Mouse (Mus musculus) gonadal fat pad, adult 2 months (tissue): ENCODE results near the gene Iqcn. TPM values are rescaled to one million over a fixed set of nuclear protein-coding genes. Genes with fewer than 3 reads are reported as not detected.

Experiments
- DNase-seq: peaks from one replicate; pipeline ENCODE4 v3.0.0-alpha.2; 2012; ENCODE audit warnings: low read depth
- polyA plus RNA-seq: library from polyadenylated mRNA; depleted of rRNA; stranded (reverse); fragments of >200 nt; gene quantifications from 2 replicates; pipeline ENCODE4 v1.2.3, GENCODE M21; 2012; rRNA removed

Gene Iqcn
- 0.55 and 1.0 TPM in 2 replicates for polyA plus RNA-seq

- no peak for DNase-seq
Measured at GRCm38 (mm10) chr8:70703287-70703686, at the start of gene Iqcn. Gene Iqcn, plus strand, starts transcription at chr8:70703457.

- no peak for DNase-seq
Measured at GRCm38 (mm10) chr8:70654121-70654520, 49.1 kb upstream of the Iqcn start.

- DNase-seq: no peak
Measured at GRCm38 (mm10) chr8:70655469-70655868, 47.8 kb upstream of the Iqcn start.

- no peak for DNase-seq
Measured at GRCm38 (mm10) chr8:70656193-70656790, 47.0 kb upstream of the Iqcn start.

- no peak for DNase-seq
Measured at GRCm38 (mm10) chr8:70657214-70657613, 46.0 kb upstream of the Iqcn start.

- DNase-seq: no peak
Measured at GRCm38 (mm10) chr8:70657739-70658138, 45.5 kb upstream of the Iqcn start.

GRCm38 (mm10) chr8:70658897-70659603 lies 44.2 kb upstream of the Iqcn start:
- no peak for DNase-seq

- no peak for DNase-seq
Measured at GRCm38 (mm10) chr8:70659604-70660272, 43.5 kb upstream of the Iqcn start.

GRCm38 (mm10) chr8:70660273-70660725 lies 43.0 kb upstream of the Iqcn start, which contains the start of gene Pgpep1:
Gene Pgpep1, minus strand, starts transcription at chr8:70660388.
- no peak for DNase-seq

GRCm38 (mm10) chr8:70663691-70664090 lies 39.6 kb upstream of the Iqcn start:
- no peak for DNase-seq

GRCm38 (mm10) chr8:70664631-70665030 lies 38.6 kb upstream of the Iqcn start:
- DNase-seq: no peak

GRCm38 (mm10) chr8:70665599-70665998 lies 37.7 kb upstream of the Iqcn start:
- no peak for DNase-seq

GRCm38 (mm10) chr8:70667071-70667470 lies 36.2 kb upstream of the Iqcn start:
- DNase-seq: no peak

GRCm38 (mm10) chr8:70671615-70672324 lies 31.5 kb upstream of the Iqcn start:
- no peak for DNase-seq

- no peak for DNase-seq
Measured at GRCm38 (mm10) chr8:70672325-70673078, 30.8 kb upstream of the Iqcn start.

GRCm38 (mm10) chr8:70673079-70673856 lies 30.0 kb upstream of the Iqcn start, which contains the start of gene Lsm4:
Gene Lsm4, plus strand, starts transcription at chr8:70673248.
- peak; percentile 86 for DNase-seq

GRCm38 (mm10) chr8:70674109-70674508 lies 29.1 kb upstream of the Iqcn start:
- no peak for DNase-seq

- no peak for DNase-seq
Measured at GRCm38 (mm10) chr8:70674716-70675115, 28.5 kb upstream of the Iqcn start.

GRCm38 (mm10) chr8:70675336-70675735 lies 27.9 kb upstream of the Iqcn start:
- DNase-seq: no peak

- no peak for DNase-seq
Measured at GRCm38 (mm10) chr8:70677451-70678080, 25.7 kb upstream of the Iqcn start.
